Mouse (Mus musculus): ENCODE measurements at regions not wholly inside any gene's neighbourhood (a gene's known extent, or its start where the extent isn't known, plus 50 kb on each side); places are given as distances from the start of the nearest gene placed in this dataset.
A peak's percentile ranks its signal among the peaks of the same experiment; 100 is the strongest.

GRCm38 (mm10) chr13:44061286-44061685, 276.7 kb downstream of the Cd83 start:
- DNase-seq (ENCODE audit: low read depth, low spot score) = no peak
- WGBS = 80% methylated on average over 4 of the region's 4 CpGs

GRCm38 (mm10) chr13:44061721-44062300, 277.2 kb downstream of the Cd83 start:
- 30% methylated on average over 7 of the region's 7 CpGs for WGBS
- no peak for DNase-seq (ENCODE audit: low read depth, low spot score)

DNA sequence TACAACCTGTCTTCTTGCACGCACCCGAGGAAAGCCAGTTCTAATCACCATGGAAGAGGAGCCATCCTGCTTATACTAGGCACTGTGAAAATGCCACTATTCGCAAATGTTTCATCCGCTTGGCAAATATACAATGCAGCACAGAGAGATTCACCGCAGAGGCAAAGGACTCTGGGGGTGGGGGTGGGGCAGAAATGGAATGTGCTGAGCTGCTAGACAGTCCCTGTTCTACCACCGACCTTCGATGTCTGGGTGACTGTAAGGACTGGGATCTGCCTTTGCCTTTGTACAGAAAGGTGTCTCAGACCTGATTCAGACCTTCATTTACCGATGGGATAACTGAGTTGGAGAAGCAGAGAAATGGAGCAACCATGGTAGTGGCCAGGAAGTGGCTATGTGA, 278.7 kb downstream of the Cd83 start:
- DNase-seq (ENCODE audit: low read depth, low spot score) = no peak
- 73% methylated on average over 8 of the region's 8 CpGs for WGBS

DNA sequence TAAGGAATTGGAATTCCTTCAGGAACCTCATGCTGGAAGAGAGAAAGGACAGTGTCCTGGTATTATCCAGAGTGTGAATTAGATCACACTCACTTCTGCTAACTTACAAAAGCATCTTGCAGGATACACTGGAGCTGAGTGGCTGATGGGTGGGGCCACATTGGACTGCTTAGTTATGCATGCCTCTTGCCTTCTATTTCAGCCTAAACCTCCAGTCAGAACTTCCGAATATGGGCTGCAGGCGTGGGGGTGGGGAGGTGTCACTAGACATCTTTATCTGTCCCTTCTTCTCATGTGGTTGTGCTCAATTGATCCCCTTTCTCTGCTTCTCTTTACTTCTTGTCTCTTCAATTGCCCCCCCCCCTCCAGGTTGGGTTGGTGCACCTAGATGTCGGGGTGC, 279.5 kb downstream of the Cd83 start:
- 91% methylated on average over 3 of the region's 3 CpGs for WGBS
- DNase-seq (ENCODE audit: low read depth, low spot score) = no peak

DNA sequence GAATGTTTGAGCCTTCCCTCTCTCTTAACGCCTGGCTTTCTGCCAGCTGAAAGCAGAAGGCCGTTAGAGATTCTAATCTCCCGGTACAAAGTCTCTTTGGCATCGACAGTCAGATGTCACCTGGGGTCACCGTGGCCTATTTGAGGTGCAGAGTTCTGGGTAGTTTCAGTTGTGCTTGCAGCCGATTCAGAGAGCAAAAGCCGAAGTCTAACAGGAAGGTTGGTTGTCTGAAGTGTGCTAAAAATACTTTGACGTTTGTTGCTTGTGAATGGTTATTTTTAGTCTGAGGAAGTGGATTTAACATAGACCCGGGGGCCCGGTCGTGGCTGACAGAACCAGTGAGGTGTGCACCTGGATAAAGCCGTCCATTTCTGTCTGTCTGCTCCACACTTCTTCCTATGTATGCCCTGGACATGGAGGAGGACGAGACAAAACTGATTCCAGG, 281.2 kb downstream of the Cd83 start:
- peak; percentile 78 for DNase-seq (ENCODE audit: low read depth, low spot score)
- 5% methylated on average over 13 of the region's 13 CpGs for WGBS

DNA sequence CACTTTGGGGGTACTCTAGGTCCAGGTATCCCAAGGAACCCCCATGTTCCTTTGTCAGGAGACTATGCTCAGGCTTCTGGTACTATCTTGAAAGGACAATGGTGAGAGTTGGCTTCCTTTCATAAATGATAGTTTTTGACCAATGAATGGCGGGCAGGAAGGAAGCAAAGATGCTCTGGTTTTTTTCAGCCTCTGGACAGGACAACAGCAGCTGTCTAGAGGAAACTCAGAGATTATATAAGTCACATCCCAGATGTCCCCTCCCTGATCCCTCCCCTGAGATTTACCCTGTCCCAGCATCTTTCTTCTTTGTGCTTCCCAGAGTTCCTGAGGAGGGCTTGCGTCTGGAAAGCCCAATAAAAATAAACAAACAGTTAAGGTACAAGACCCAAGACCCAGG, 282.7 kb downstream of the Cd83 start:
- WGBS = 86% methylated on average over 2 of the region's 2 CpGs
- DNase-seq (ENCODE audit: low read depth, low spot score) = no peak

DNA sequence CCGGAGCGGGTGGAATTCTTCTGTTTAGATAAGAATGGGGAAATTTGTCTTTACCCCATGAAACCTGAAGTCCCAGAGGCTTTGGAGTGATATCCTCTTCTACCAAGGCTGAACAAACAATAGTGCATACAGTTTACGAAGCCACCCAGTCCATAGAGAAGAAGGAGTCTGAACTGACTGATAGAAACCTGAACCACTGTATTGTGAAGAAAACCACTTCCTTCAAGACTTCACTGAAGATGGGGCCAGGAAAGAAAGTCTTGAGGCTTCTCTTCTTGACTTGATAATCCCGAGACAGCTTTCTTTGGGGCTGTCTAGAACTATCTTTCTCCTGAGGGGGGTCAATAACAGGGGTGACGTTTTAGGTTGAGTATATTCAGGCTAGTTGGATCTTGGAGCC, 284.4 kb downstream of the Cd83 start:
- no peak for DNase-seq (ENCODE audit: low read depth, low spot score)
- WGBS = 91% methylated on average over 5 of the region's 5 CpGs

DNA sequence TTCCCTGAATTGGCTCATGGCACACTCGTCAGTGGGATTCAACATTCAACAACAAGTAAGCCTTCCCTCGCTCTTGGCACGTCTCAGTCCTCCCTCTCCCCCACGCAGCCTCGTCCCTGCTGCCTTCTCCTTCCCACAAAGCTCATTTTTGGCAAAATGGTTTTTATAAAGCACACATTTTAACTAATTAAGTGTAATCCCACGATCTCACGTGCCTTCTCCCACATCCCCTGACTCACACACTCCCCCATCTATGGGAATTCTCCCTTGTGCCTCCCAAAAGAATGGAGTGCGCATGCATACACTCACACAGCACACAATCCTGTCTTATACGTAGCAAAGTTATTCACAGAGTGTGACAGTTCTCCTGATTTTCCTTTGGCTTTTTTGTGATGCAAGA, 288.5 kb downstream of the Cd83 start:
- 89% methylated on average over 9 of the region's 9 CpGs for WGBS
- DNase-seq (ENCODE audit: low read depth, low spot score) = no peak

DNA sequence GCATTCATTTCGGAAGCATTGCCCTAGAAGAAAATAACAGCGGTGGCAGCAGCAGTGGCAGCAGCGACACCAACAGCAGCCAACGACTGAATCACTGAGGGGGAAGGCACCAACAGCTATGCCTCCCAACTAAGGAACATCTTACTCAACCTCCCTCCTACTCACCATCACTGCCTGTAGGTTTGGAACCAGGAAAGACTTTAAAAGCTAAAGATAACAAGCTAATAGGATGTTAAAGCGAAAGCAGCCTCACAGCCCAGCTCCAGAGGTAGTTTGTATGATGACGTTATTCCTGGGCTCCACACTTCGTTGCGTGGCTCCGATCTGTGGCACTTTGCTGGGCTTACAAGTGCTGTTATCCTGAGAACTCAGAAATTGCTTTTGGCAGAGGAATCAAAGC, 289.6 kb downstream of the Cd83 start:
- 80% methylated on average over 9 of the region's 9 CpGs for WGBS
- DNase-seq (ENCODE audit: low read depth, low spot score) = no peak

DNA sequence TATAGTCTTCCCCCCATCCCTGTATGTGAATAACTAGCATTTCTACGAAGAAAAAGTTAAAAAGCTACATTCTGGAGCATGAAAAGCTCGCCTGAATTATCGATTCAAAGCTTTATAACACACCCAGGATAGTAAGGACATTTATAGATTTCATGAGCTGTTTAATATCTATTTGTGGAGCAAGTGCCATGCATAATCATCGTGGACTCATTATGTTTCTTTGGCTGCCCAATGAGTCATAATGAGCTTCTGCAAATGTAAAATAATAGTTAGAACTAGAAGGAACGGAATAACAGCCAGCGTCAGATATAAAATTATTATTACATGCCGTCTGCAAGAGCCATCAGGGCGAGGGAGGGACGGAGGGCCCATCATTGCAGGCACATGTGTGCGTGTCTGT, 292.4 kb downstream of the Cd83 start:
- WGBS = 87% methylated on average over 10 of the region's 10 CpGs
- DNase-seq (ENCODE audit: low read depth, low spot score) = no peak

DNA sequence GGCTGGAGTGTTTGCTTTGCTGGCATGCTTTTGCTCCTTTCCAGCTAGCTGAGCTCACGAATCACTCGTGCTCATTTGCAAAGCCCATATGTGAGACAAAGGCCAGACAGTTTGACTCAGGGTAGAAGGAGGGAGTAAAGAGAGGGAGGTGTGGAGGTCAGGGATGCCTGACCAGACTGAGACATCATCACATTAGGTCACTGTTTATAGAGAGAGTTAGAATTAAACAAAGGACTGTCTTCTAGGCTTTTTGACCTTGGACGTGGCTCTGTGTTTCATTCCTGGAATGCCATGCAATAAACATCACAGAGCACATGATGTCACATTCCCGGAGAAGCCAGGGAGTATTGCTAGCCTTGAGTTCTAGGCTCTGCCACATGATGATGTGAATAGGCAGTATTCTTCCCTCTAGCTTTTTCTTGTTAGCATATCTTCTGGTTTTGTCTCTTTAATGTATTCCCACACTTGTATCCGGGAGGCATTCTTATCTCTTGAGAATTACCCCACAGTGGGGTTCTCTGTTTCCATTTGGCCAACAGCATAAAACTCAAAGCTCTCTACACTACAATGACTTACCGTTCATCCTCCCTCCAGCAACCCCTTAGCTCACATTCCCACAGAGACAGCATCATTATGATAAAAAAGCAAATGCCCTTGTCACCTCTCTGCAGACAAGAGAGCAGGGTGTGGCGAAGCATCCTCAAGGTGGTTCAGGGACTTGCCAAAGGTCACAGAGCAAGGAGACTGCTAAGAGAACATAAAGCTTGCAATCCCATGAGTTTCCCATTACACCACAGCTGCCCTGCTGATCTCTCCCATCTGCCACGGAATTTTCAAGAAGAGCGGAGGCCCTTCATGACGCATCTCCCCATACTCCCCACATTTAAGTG, 301.3 kb downstream of the Cd83 start:
- 57% methylated on average over 10 of the region's 10 CpGs for WGBS
- no peak for DNase-seq (ENCODE audit: low read depth, low spot score)

GRCm38 (mm10) chr13:44086801-44087200, 302.2 kb downstream of the Cd83 start:
- DNase-seq (ENCODE audit: low read depth, low spot score) = no peak
- 68% methylated on average over 4 of the region's 4 CpGs for WGBS

DNA sequence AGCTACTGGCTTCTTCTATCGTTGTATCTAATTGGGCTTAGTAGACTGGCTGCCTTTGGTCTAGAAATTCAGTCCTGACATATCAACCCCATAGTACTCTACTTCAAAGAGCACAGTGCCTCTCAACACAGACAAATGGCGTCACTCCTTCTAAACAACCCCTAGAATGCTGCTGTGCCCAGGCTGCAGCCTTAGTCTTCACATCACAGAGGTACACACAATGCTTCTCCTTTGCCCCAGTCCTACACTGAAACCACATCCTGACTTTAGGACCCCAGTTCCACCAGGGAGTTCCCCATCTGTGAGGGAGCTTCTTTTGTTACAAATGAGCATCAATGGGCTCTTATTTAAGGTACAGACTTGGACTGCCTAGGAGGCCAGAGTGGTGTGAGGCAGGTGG, 312.6 kb downstream of the Cd83 start:
- 90% methylated on average over 2 of the region's 2 CpGs for WGBS
- DNase-seq (ENCODE audit: low read depth, low spot score) = no peak

GRCm38 (mm10) chr13:44099511-44099910, 314.9 kb downstream of the Cd83 start:
- DNase-seq (ENCODE audit: low read depth, low spot score) = no peak
- WGBS = 70% methylated on average over 9 of the region's 9 CpGs

- DNase-seq (ENCODE audit: low read depth, low spot score) = no peak
- WGBS = 55% methylated on average over 21 of the region's 21 CpGs
Measured at GRCm38 (mm10) chr13:44100125-44101067, 315.8 kb downstream of the Cd83 start.

DNA sequence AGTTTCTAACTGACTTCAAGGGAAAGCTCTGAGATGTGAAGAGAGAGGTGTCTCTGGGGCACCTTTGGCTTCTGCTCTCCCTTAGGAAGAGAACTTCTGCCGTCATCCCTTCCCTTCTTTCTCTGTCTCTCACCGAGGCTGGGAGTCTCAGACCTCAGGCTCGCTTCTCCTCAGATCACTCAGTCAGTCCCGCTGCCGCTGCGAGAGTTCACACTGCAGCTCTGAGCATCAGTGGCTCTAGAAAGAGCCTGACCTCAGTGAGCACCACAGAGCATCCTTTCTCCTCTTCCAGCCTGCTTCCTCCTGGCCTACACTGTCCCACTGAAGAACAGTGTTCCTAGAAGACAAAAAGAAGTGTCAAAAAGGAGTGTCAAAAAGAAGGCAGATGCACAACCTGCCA, 316.6 kb downstream of the Cd83 start:
- no peak for DNase-seq (ENCODE audit: low read depth, low spot score)
- WGBS = 57% methylated on average over 6 of the region's 6 CpGs

- WGBS = 77% methylated on average over 6 of the region's 6 CpGs
- no peak for DNase-seq (ENCODE audit: low read depth, low spot score)
Measured at GRCm38 (mm10) chr13:44101806-44102205, 317.2 kb downstream of the Cd83 start.

- DNase-seq (ENCODE audit: low read depth, low spot score) = no peak
- WGBS = 80% methylated on average over 4 of the region's 4 CpGs
Measured at GRCm38 (mm10) chr13:44102257-44102656, 317.7 kb downstream of the Cd83 start.

- no peak for DNase-seq (ENCODE audit: low read depth, low spot score)
- 95% methylated on average over 7 of the region's 7 CpGs for WGBS
Measured at GRCm38 (mm10) chr13:44103340-44103739, 318.8 kb downstream of the Cd83 start.

GRCm38 (mm10) chr13:44105161-44105560, 320.6 kb downstream of the Cd83 start:
- WGBS = 72% methylated on average over 5 of the region's 5 CpGs

More at GRCm38 (mm10) chr13:44105161-44105560, 320.6 kb downstream of the Cd83 start:
- no peak for DNase-seq (ENCODE audit: low read depth, low spot score)

Measured in large intestine, adult 2 months (tissue).